Mouse (Mus musculus) bone marrow, adult 2 months (tissue): ENCODE measurements around the gene Grxcr1.

Source experiments
- CTCF ChIP-seq: fragments of 200-500 bp; IDR thresholded peaks from 2 replicates; pipeline ENCODE4 v1.5.1; 2011; ENCODE audit warnings: low read length, control low read depth; ENCODE audit not compliant: control insufficient read depth, insufficient read depth
- POLR2A ChIP-seq: fragments of 200-500 bp; IDR thresholded peaks from 2 replicates; pipeline ENCODE4 v1.6.1; 2011; ENCODE audit warnings: low read depth, mild to moderate bottlenecking, control low read depth, low read length, borderline replicate concordance; ENCODE audit not compliant: control insufficient read depth

DNA sequence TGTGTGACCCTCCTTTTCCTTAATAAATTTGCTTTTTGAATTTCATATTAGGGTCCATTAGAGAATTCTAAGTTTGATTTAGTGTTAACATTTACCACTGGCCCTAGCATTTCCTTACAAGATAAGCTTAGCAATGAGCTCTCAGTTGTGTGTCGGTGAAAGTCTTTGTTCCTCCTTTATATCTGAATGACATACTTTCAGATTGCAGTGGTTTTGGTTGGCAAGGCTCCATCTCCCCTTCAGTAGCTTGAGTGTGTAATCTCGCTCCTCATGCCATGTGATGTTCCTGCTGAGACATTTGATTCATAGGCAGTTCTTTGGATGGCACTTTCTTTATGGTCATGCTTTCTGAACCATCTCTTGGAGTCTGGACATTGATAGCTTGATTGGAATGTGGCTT lies 7.4 kb downstream of the Grxcr1 start:
- no peak for TF ChIP-seq CTCF
- no peak for TF ChIP-seq POLR2A
